Mouse (Mus musculus) lung, postnatal 0 days (tissue): ENCODE data around the gene Osgin1. TPM values are rescaled to one million over a fixed set of nuclear protein-coding genes. Genes with fewer than 3 reads are reported as not detected.
A peak's percentile ranks its signal among the peaks of the same experiment; 100 is the strongest.

Experiments used
- ATAC-seq: fragments of 200-750 bp; cut with Nextera tagmentation; 2 replicates; pipeline ENCODE4 v1.8.0; 2017; ENCODE audit warnings: moderate library complexity
- DNase-seq: peaks from one replicate; pipeline ENCODE4 v3.0.0-alpha.2; 2016; ENCODE audit warnings: low spot score
- H3K27ac ChIP-seq: fragments of 300-500 bp; sonication (generic); 2 replicates; pipeline ENCODE4 v1.5.1; 2014; ENCODE audit warnings: antibody characterized with exemption, mild to moderate bottlenecking, low read length, mixed read lengths
- H3K27me3 ChIP-seq: fragments of 300-500 bp; sonication (generic); replicated peaks from 2 replicates; pipeline ENCODE4 v1.6.1; 2014; ENCODE audit warnings: low read length, mixed read lengths; ENCODE audit not compliant: insufficient read depth
- H3K36me3 ChIP-seq: fragments of 300-500 bp; sonication (generic); 2 replicates; pipeline ENCODE4 v1.6.1; 2014; ENCODE audit warnings: low read length, mixed read lengths; ENCODE audit not compliant: insufficient read depth
- H3K4me1 ChIP-seq: fragments of 300-500 bp; sonication (generic); 2 replicates; pipeline ENCODE4 v1.6.1; 2014; ENCODE audit warnings: antibody characterized with exemption, low read depth, low read length, mixed read lengths; ENCODE audit not compliant: insufficient read depth
- H3K4me2 ChIP-seq: fragments of 300-500 bp; sonication (generic); replicated peaks from 2 replicates; pipeline ENCODE4 v1.6.1; 2014; ENCODE audit warnings: low read depth, mild to moderate bottlenecking, low read length, moderate library complexity, mixed read lengths
- H3K4me3 ChIP-seq: fragments of 300-500 bp; sonication (generic); 2 replicates; pipeline ENCODE4 v1.5.1; 2014; ENCODE audit warnings: low read depth, low read length
- H3K9ac ChIP-seq: fragments of 300-500 bp; sonication (generic); replicated peaks from 2 replicates; pipeline ENCODE4 v1.6.1; 2014; ENCODE audit warnings: low read depth, mild to moderate bottlenecking
- H3K9me3 ChIP-seq: fragments of 300-500 bp; sonication (generic); 2 replicates; pipeline ENCODE4 v1.6.1; 2016; ENCODE audit warnings: low read length, mixed read lengths
- CTCF ChIP-seq: IDR thresholded peaks from 2 replicates; pipeline ENCODE4 v1.5.1; 2016; ENCODE audit warnings: antibody characterized with exemption, mild to moderate bottlenecking
- EP300 ChIP-seq: IDR thresholded peaks from 2 replicates; pipeline ENCODE4 v1.6.1; 2016; ENCODE audit warnings: antibody characterized with exemption, mild to moderate bottlenecking, control low read depth
- WGBS: fragments of 180-500 bp; shearing (Covaris S2); extraction: QIAGEN DNeasy Blood & Tissue Kit; methylation state at CpG from one replicate; pipeline ENCODE4 v1.1.7; 2014; 5-methylcytosine and 5-hydroxymethylcytosine counted together
- polyA plus RNA-seq: library from polyadenylated mRNA; unstranded; fragments of >200 nt; fragmentation: Nextera tagmentation; extraction: Ambion mirVana; gene quantifications from 2 replicates; pipeline ENCODE4 v1.2.1, GENCODE M21; 2015

Osgin1 gene
- polyA plus RNA-seq, 1 experiment from 2014 or later: 9.7 TPM

- ATAC-seq: no peak
- Histone ChIP-seq H3K4me3 (no peak overlapping the region), H3K9me3 (no peaks in the 10 kb centered on the region), H3K27me3 (no peaks in the 10 kb centered on the region), H3K27ac (peak overlapping the region; percentile 21; the same call in 1 of the 2 replicates), H3K4me1 (peaks cover 4% of the 10 kb centered on the region; the same call in 1 of the 2 replicates), H3K36me3 (no peaks in the 10 kb centered on the region), H3K4me2 (no peak overlapping the region; the same call in 1 of the 2 replicates), H3K9ac (no peak overlapping the region)
- no peak for DNase-seq
- 57% methylated on average over 6 of the region's 6 CpGs for WGBS
- TF ChIP-seq EP300 (no peak), CTCF (no peak)
These were observed 5.0 kb downstream of the Osgin1 start for GRCm38 (mm10) chr8:119438876-119439275.

- Histone ChIP-seq H3K9me3 (no peaks in the 10 kb centered on the region), H3K27me3 (no peaks in the 10 kb centered on the region), H3K4me2 (no peak overlapping the region), H3K27ac (no peak overlapping the region), H3K36me3 (no peaks in the 10 kb centered on the region), H3K4me1 (peaks cover 4% of the 10 kb centered on the region; the same call in 1 of the 2 replicates), H3K4me3 (no peak overlapping the region), H3K9ac (no peak overlapping the region)
- 86% methylated on average over 2 of the region's 2 CpGs for WGBS
- TF ChIP-seq EP300: no peak
- TF ChIP-seq CTCF: no peak
- DNase-seq (no peak), ATAC-seq (no peak)
These were observed 5.5 kb downstream of the Osgin1 start for GRCm38 (mm10) chr8:119439424-119439823.

GRCm38 (mm10) chr8:119439893-119440249 is 5.9 kb downstream of the Osgin1 start:
- Histone ChIP-seq H3K4me3 (no peak overlapping the region), H3K4me2 (no peak overlapping the region), H3K4me1 (peaks cover 4% of the 10 kb centered on the region; the same call in 1 of the 2 replicates), H3K27ac (no peak overlapping the region), H3K36me3 (no peaks in the 10 kb centered on the region), H3K9me3 (no peaks in the 10 kb centered on the region), H3K27me3 (no peaks in the 10 kb centered on the region), H3K9ac (no peak overlapping the region)
- no peak for DNase-seq
- whole genome bisulfite sequencing: 68% methylated on average over 7 of the region's 7 CpGs
- ATAC-seq: no peak; the same call in 1 of the 2 replicates
- no peak for TF ChIP-seq EP300
- TF ChIP-seq CTCF: no peak

- peak; percentile 91 for DNase-seq
- H3K4me2 ChIP-seq: peak overlapping the region; percentile 14; the same call in 1 of the 2 replicates
- H3K36me3 ChIP-seq: no peaks in the 10 kb centered on the region
- no peak overlapping the region for H3K9ac ChIP-seq
- peaks cover 4% of the 10 kb centered on the region; the same call in 1 of the 2 replicates for H3K4me1 ChIP-seq
- no peaks in the 10 kb centered on the region for H3K9me3 ChIP-seq
- H3K27me3 ChIP-seq: no peaks in the 10 kb centered on the region
- peak; percentile 59 for ATAC-seq
- peak overlapping the region; percentile 33; the same call in 1 of the 2 replicates for H3K27ac ChIP-seq
- WGBS: 17% methylated on average over 16 of the region's 16 CpGs
- no peak overlapping the region for H3K4me3 ChIP-seq
- TF ChIP-seq CTCF: peak; percentile 86
- TF ChIP-seq EP300: no peak
These were observed 6.5 kb downstream of the Osgin1 start for GRCm38 (mm10) chr8:119440250-119440951.

- no peak overlapping the region for H3K4me3 ChIP-seq
- no peaks in the 10 kb centered on the region for H3K9me3 ChIP-seq
- H3K27me3 ChIP-seq: no peaks in the 10 kb centered on the region
- H3K36me3 ChIP-seq: no peaks in the 10 kb centered on the region
- H3K9ac ChIP-seq: no peak overlapping the region
- no peak overlapping the region; the same call in 1 of the 2 replicates for H3K27ac ChIP-seq
- no peak; the same call in 1 of the 2 replicates for ATAC-seq
- 27% methylated on average over 1 of the region's 1 CpGs for WGBS
- no peak for DNase-seq
- TF ChIP-seq EP300 (no peak), CTCF (no peak)
- peak overlapping the region; percentile 14; the same call in 1 of the 2 replicates for H3K4me2 ChIP-seq
- peaks cover 4% of the 10 kb centered on the region; the same call in 1 of the 2 replicates for H3K4me1 ChIP-seq
These were observed 7.0 kb downstream of the Osgin1 start for GRCm38 (mm10) chr8:119440952-119441270.

GRCm38 (mm10) chr8:119442013-119442412 is 8.1 kb downstream of the Osgin1 start:
- ATAC-seq (no peak), DNase-seq (no peak)
- H3K9ac ChIP-seq: no peak overlapping the region
- H3K27me3 ChIP-seq: 0 out of 2 replicates have a peak, but pooled peaks cover under 1% of the 10 kb centered on the region
- 43% methylated on average over 5 of the region's 5 CpGs for WGBS
- H3K27ac ChIP-seq: no peak overlapping the region
- H3K4me1 ChIP-seq: peaks cover 9% of the 10 kb centered on the region; the same call in 1 of the 2 replicates
- no peaks in the 10 kb centered on the region for H3K9me3 ChIP-seq
- no peak overlapping the region for H3K4me2 ChIP-seq
- TF ChIP-seq CTCF: no peak
- TF ChIP-seq EP300: no peak
- no peaks in the 10 kb centered on the region for H3K36me3 ChIP-seq
- no peak overlapping the region for H3K4me3 ChIP-seq
